Mouse (Mus musculus) heart, embryonic 14.5 days (tissue): Measurements from ENCODE around the gene Ttc17. TPM values are rescaled to one million over a fixed set of nuclear protein-coding genes. Genes with fewer than 3 reads are reported as not detected.

Experiments
- ATAC-seq: fragments of 200-750 bp; cut with Nextera tagmentation; 2 replicates; pipeline ENCODE4 v1.8.0; 2017; ENCODE audit warnings: low read depth, moderate TSS enrichment; ENCODE audit not compliant: insufficient number of reproducible peaks, insufficient read depth, low FRiP score
- H3K27ac ChIP-seq, 2 experiments: fragments of 200-500 bp in 1 of 2; fragments of 300-500 bp in 1 of 2; sonication (generic) in 1 of 2; replicated peaks in 1 of 2; 2 replicates each; pipeline ENCODE4 v1.5.1; 2012 to 2014; ENCODE audit warnings: low read depth in 2 of 2, low read length in 2 of 2, control low read depth in 1 of 2, mild to moderate bottlenecking in 1 of 2, mixed read lengths in 1 of 2; ENCODE audit not compliant: control insufficient read depth in 1 of 2, insufficient read depth in 1 of 2
- H3K27me3 ChIP-seq: fragments of 300-500 bp; sonication (generic); 2 replicates; pipeline ENCODE4 v1.6.1; 2014; ENCODE audit warnings: mild to moderate bottlenecking, low read length, control low read depth; ENCODE audit not compliant: control insufficient read depth, insufficient read depth
- H3K36me3 ChIP-seq: fragments of 300-500 bp; sonication (generic); 2 replicates; pipeline ENCODE4 v1.6.1; 2014; ENCODE audit warnings: mild to moderate bottlenecking, control low read depth, low read length, mixed read lengths; ENCODE audit not compliant: control insufficient read depth, insufficient read depth
- H3K4me1 ChIP-seq, 2 experiments: fragments of 200-500 bp in 1 of 2; fragments of 300-500 bp in 1 of 2; sonication (generic) in 1 of 2; 2 replicates each; pipeline ENCODE4 v1.6.1; 2012 to 2014; ENCODE audit warnings: low read length in 2 of 2, control low read depth in 1 of 2, mixed read lengths in 1 of 2; ENCODE audit not compliant: control insufficient read depth in 2 of 2, insufficient read depth in 2 of 2
- H3K4me2 ChIP-seq: fragments of 300-500 bp; sonication (generic); 2 replicates; pipeline ENCODE4 v1.6.1; 2014; ENCODE audit warnings: mild to moderate bottlenecking, low read length
- H3K4me3 ChIP-seq, 2 experiments: fragments of 200-500 bp in 1 of 2; fragments of 300-500 bp in 1 of 2; sonication (generic) in 1 of 2; 2 replicates each; pipeline ENCODE4 v1.5.1; 2012 to 2014; ENCODE audit warnings: low read length in 2 of 2, mild to moderate bottlenecking in 2 of 2, control low read depth in 1 of 2, low read depth in 1 of 2, moderate library complexity in 1 of 2; ENCODE audit not compliant: control insufficient read depth in 1 of 2, insufficient read depth in 1 of 2
- H3K9ac ChIP-seq: fragments of 300-500 bp; sonication (generic); 2 replicates; pipeline ENCODE4 v1.6.1; 2014; ENCODE audit warnings: mild to moderate bottlenecking, low read length
- H3K9me3 ChIP-seq: fragments of 300-500 bp; sonication (generic); 2 replicates; pipeline ENCODE4 v1.6.1; 2016; ENCODE audit warnings: low read length, control low read depth; ENCODE audit not compliant: control insufficient read depth
- WGBS: fragments of 180-500 bp; shearing (Covaris S2); extraction: QIAGEN DNeasy Blood & Tissue Kit; methylation state at CpG from one replicate; pipeline ENCODE4 v1.1.7; 2014; 5-methylcytosine and 5-hydroxymethylcytosine counted together
- polyA plus RNA-seq: library from polyadenylated mRNA; unstranded; fragments of >200 nt; fragmentation: Nextera tagmentation; extraction: Ambion mirVana; gene quantifications from 2 replicates; pipeline ENCODE4 v1.2.1, GENCODE M21; 2014

The Ttc17 gene
- polyA plus RNA-seq, 1 experiment from 2014 or later, result 19.0 TPM

- no peak overlapping the region for H3K9ac ChIP-seq
- ATAC-seq, result no peak
- H3K27me3 ChIP-seq, result no peaks in the 10 kb centered on the region
- no peak overlapping the region for H3K4me2 ChIP-seq
- H3K4me1 ChIP-seq, result no peaks in the 10 kb centered on the region; a peak in 1 of 4 replicates
- H3K36me3 ChIP-seq, result peaks cover 34% of the 10 kb centered on the region
- WGBS, result 60% methylated on average over 3 of the region's 3 CpGs
- H3K4me3 ChIP-seq, result no peak overlapping the region
- H3K27ac ChIP-seq, result no peak overlapping the region
- peaks cover 9% of the 10 kb centered on the region for H3K9me3 ChIP-seq
Observed at GRCm38 (mm10) chr2:94297467-94297866, 109.0 kb downstream of the Ttc17 start.

GRCm38 (mm10) chr2:94290483-94290882 lies 116.0 kb downstream of the Ttc17 start:
- H3K9me3 ChIP-seq, result no peaks in the 10 kb centered on the region
- no peaks in the 10 kb centered on the region for H3K36me3 ChIP-seq
- H3K9ac ChIP-seq, result no peak overlapping the region
- H3K4me3 ChIP-seq, result no peak overlapping the region
- H3K4me1 ChIP-seq, result peaks cover 20 to 23% of the 10 kb centered on the region in 2 experiments
- 1% methylated on average over 5 of the region's 5 CpGs for WGBS
- no peak for ATAC-seq
- H3K4me2 ChIP-seq, result no peak overlapping the region
- no peaks in the 10 kb centered on the region for H3K27me3 ChIP-seq
- H3K27ac ChIP-seq, result no peak overlapping the region

- H3K36me3 ChIP-seq, result no peaks in the 10 kb centered on the region
- H3K4me2 ChIP-seq, result no peak overlapping the region
- H3K4me3 ChIP-seq, result no peak overlapping the region
- no peak overlapping the region for H3K9ac ChIP-seq
- H3K27me3 ChIP-seq, result no peaks in the 10 kb centered on the region
- 58% methylated on average over 6 of the region's 6 CpGs for WGBS
- peaks cover 20 to 23% of the 10 kb centered on the region in 2 experiments for H3K4me1 ChIP-seq
- ATAC-seq, result no peak
- H3K9me3 ChIP-seq, result no peaks in the 10 kb centered on the region
- no peak overlapping the region for H3K27ac ChIP-seq
Observed at GRCm38 (mm10) chr2:94289659-94290058, 116.8 kb downstream of the Ttc17 start.

DNA sequence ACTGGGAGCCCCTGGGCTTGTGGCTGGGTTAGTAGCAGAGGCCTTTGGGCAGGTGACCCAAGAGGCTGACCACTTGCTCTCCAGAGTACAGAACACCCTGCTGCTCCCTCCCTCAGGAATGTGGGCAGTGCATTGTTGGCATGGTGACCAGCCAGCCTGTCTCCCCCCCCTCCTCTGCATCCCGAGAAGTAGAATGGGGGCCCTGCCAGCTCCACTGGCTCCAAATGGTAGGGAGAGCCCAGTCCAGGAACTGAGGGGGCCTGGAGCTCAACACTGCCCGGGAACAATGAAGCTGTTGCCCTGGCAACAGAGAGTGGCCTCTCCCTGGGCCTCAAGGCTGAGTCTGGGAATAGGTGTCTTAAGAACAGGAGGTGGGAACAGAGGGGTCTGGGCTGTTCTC lies 117.3 kb downstream of the Ttc17 start:
- Histone ChIP-seq H3K36me3 (no peaks in the 10 kb centered on the region), H3K27ac (no peak overlapping the region), H3K4me1 (peaks cover 20 to 23% of the 10 kb centered on the region in 2 experiments), H3K4me2 (0 out of 2 replicates have a peak overlapping the region, but pooled peaks have one; percentile 3), H3K27me3 (no peaks in the 10 kb centered on the region), H3K9me3 (no peaks in the 10 kb centered on the region), H3K4me3 (no peak overlapping the region), H3K9ac (no peak overlapping the region)
- peak; percentile 68 for ATAC-seq
- 2% methylated on average over 2 of the region's 2 CpGs for WGBS

DNA sequence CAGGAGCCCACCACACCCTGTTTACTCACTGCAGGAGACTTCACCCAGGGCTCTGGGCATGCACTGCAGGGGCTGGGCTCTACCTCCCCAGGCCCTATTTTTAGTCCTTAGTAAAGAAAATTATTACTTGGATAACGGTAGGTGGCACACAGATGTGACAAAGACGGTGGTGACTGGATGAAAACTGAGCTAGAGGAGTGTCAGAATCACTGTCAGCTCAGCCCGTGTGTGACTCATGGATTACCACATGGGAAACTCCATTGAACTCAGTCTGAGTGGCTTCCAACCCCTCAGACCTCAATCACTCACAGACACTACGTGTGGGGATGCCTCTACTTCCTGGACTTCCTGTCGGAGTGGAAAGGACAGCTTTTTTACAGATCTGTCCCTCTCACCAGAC lies 118.4 kb downstream of the Ttc17 start:
- WGBS, result 26% methylated on average over 5 of the region's 5 CpGs
- Histone ChIP-seq H3K4me3 (no peak overlapping the region), H3K4me1 (peaks cover 20 to 23% of the 10 kb centered on the region in 2 experiments), H3K9ac (no peak overlapping the region), H3K36me3 (no peaks in the 10 kb centered on the region), H3K27me3 (no peaks in the 10 kb centered on the region), H3K9me3 (no peaks in the 10 kb centered on the region), H3K4me2 (no peak overlapping the region), H3K27ac (no peak overlapping the region)
- no peak for ATAC-seq

GRCm38 (mm10) chr2:94287435-94287834 lies 119.1 kb downstream of the Ttc17 start:
- ATAC-seq, result no peak

GRCm38 (mm10) chr2:94283526-94283925 lies 123.0 kb downstream of the Ttc17 start:
- H3K4me1 ChIP-seq, result peaks cover 6 to 8% of the 10 kb centered on the region in 2 experiments; a peak in 3 of 4 replicates
- 65% methylated on average over 6 of the region's 6 CpGs for WGBS
- H3K27me3 ChIP-seq, result no peaks in the 10 kb centered on the region
- H3K9me3 ChIP-seq, result no peaks in the 10 kb centered on the region
- no peak overlapping the region for H3K4me3 ChIP-seq
- no peaks in the 10 kb centered on the region for H3K36me3 ChIP-seq
- H3K27ac ChIP-seq, result no peak overlapping the region
- H3K4me2 ChIP-seq, result no peak overlapping the region
- ATAC-seq, result no peak
- no peak overlapping the region for H3K9ac ChIP-seq

More at GRCm38 (mm10) chr2:94287435-94287834, 119.1 kb downstream of the Ttc17 start:
- 58% methylated on average over 7 of the region's 7 CpGs for WGBS
- H3K4me1 ChIP-seq, result peaks cover 20 to 23% of the 10 kb centered on the region in 2 experiments
- H3K27me3 ChIP-seq, result no peaks in the 10 kb centered on the region
- no peak overlapping the region for H3K9ac ChIP-seq
- no peaks in the 10 kb centered on the region for H3K36me3 ChIP-seq
- no peak overlapping the region for H3K4me3 ChIP-seq
- H3K9me3 ChIP-seq, result no peaks in the 10 kb centered on the region
- H3K27ac ChIP-seq, result no peak overlapping the region
- no peak overlapping the region for H3K4me2 ChIP-seq

DNA sequence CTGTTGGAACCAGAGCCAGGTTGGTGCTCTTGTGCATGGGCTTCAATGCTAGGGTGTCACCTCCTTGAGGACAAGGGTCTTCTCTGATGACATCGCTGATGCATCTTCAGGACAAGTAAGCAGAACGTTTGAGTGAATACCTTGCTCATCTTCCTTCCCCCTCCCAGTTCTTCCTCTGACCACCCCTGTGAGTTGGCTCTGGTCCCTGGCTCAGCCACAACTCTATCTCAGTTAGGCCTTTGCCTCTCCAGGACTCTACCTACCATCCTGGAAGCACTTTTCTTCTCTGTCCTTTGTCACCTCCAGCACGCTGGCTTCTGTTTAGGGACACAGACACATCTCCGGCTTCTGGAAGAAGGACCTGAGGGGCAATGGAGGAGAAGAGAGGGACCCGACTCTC lies 126.9 kb downstream of the Ttc17 start:
- 65% methylated on average over 5 of the region's 5 CpGs for WGBS
- no peaks in the 10 kb centered on the region for H3K36me3 ChIP-seq
- H3K27ac ChIP-seq, result no peak overlapping the region
- H3K4me1 ChIP-seq, result peaks cover 0 to 5% of the 10 kb centered on the region in 2 experiments; a peak in 1 of 4 replicates
- no peak for ATAC-seq
- no peak overlapping the region for H3K4me3 ChIP-seq
- H3K9me3 ChIP-seq, result no peaks in the 10 kb centered on the region
- no peak overlapping the region for H3K4me2 ChIP-seq
- no peak overlapping the region for H3K9ac ChIP-seq
- H3K27me3 ChIP-seq, result no peaks in the 10 kb centered on the region
